Mouse (Mus musculus) forebrain, postnatal 0 days (tissue): ENCODE measurements around the gene Fbxl5. TPM values are rescaled to one million over a fixed set of nuclear protein-coding genes. Genes with fewer than 3 reads are reported as not detected.

Source experiments
- ATAC-seq: fragments of 200-750 bp; cut with Nextera tagmentation; 2 replicates; pipeline ENCODE4 v1.8.0; 2017; ENCODE audit warnings: mild to moderate bottlenecking, moderate library complexity
- DNase-seq: peaks from one replicate; pipeline ENCODE4 v3.0.0-alpha.2; 2015
- H3K27ac ChIP-seq: fragments of 300-500 bp; sonication (generic); 2 replicates; pipeline ENCODE4 v1.5.1; 2014; ENCODE audit warnings: low read depth, mild to moderate bottlenecking, antibody characterized with exemption, low read length, moderate library complexity, mixed read lengths
- H3K27me3 ChIP-seq: fragments of 300-500 bp; sonication (generic); 2 replicates; pipeline ENCODE4 v1.6.1; 2014; ENCODE audit warnings: mild to moderate bottlenecking, low read length, mixed read lengths; ENCODE audit not compliant: insufficient read depth
- H3K36me3 ChIP-seq: fragments of 300-500 bp; sonication (generic); 2 replicates; pipeline ENCODE4 v1.6.1; 2014; ENCODE audit warnings: mild to moderate bottlenecking, moderate library complexity; ENCODE audit not compliant: insufficient read depth
- H3K4me1 ChIP-seq: fragments of 300-500 bp; sonication (generic); 2 replicates; pipeline ENCODE4 v1.6.1; 2014; ENCODE audit warnings: antibody characterized with exemption; ENCODE audit not compliant: insufficient read depth
- H3K4me2 ChIP-seq: fragments of 300-500 bp; sonication (generic); 2 replicates; pipeline ENCODE4 v1.6.1; 2014; ENCODE audit warnings: low read depth, mild to moderate bottlenecking, moderate library complexity
- H3K4me3 ChIP-seq: fragments of 300-500 bp; sonication (generic); 2 replicates; pipeline ENCODE4 v1.5.1; 2014; ENCODE audit warnings: low read depth, low read length, mixed read lengths
- H3K9ac ChIP-seq: fragments of 300-500 bp; sonication (generic); 2 replicates; pipeline ENCODE4 v1.6.1; 2014; ENCODE audit warnings: mild to moderate bottlenecking
- H3K9me3 ChIP-seq: fragments of 300-500 bp; sonication (generic); 2 replicates; pipeline ENCODE4 v1.6.1; 2016; ENCODE audit warnings: low read length
- CTCF ChIP-seq: sonication (generic); IDR thresholded peaks from 2 replicates; pipeline ENCODE4 v1.5.1; 2016; ENCODE audit warnings: antibody characterized with exemption, control low read depth, low read depth
- WGBS: fragments of 180-500 bp; shearing (Covaris S2); extraction: QIAGEN DNeasy Blood & Tissue Kit; methylation state at CpG from one replicate; pipeline ENCODE4 v1.1.7; 2014; 5-methylcytosine and 5-hydroxymethylcytosine counted together
- polyA plus RNA-seq: library from polyadenylated mRNA; unstranded; fragments of >200 nt; fragmentation: Nextera tagmentation; extraction: Ambion mirVana; gene quantifications from 2 replicates; pipeline ENCODE4 v1.2.1, GENCODE M21; 2015
- total RNA-seq: library from RNA; depleted of rRNA; stranded (reverse); fragments of >200 nt; gene quantifications from 2 replicates; pipeline ENCODE4 v1.2.3, GENCODE M21; 2014; rRNA removed

Gene Fbxl5
- total and polyA plus RNA-seq, 2 experiments from 2014 or later, result 77.1 to 132 TPM

DNA sequence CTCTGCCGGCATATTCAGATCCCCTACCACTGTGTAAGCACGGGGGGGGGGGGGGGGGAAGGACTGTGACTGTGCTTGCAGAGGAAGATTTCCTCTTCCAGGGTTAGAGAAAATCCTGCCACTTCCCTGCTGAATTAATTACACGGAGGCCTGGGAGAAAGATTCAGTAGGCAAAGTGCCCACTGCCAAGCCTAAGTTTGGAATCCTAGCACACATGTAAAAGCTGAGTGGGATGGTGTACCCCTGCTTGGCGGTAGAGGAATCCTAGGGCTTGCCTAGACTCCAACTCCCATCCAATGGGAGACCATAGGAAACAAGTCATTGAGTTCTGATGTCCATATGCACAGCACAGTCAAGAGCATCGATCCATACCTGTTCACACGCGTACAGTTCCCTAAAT is 97.6 kb downstream of the Fbxl5 start:
- Histone ChIP-seq H3K27me3 (no peaks in the 10 kb centered on the region), H3K4me1 (no peaks in the 10 kb centered on the region), H3K36me3 (peaks cover 22% of the 10 kb centered on the region), H3K4me2 (no peak overlapping the region), H3K4me3 (no peak overlapping the region), H3K9me3 (no peaks in the 10 kb centered on the region), H3K27ac (no peak overlapping the region), H3K9ac (no peak overlapping the region)
- DNase-seq, result no peak
- WGBS, result 90% methylated on average over 7 of the region's 7 CpGs
- no peak for TF ChIP-seq CTCF
- ATAC-seq, result no peak

DNA sequence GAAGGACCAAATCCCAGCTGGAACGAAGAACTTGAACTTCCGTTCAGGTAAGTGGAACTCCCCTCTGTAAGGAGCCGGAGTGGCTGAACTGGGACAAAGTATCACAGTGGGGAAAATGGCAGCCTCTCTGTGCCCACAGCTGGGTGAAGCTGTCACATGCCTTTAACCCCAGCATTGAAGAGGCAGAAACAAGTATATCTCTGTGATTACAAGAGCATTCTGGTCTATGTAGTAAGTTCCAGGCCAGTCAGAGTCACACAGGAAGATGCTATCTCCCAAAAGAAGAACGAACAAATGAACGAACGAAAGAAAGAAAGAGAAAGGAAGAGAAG is 99.0 kb downstream of the Fbxl5 start:
- Histone ChIP-seq H3K4me2 (no peak overlapping the region), H3K36me3 (peaks cover 34% of the 10 kb centered on the region), H3K27me3 (no peaks in the 10 kb centered on the region), H3K27ac (no peak overlapping the region), H3K4me1 (no peaks in the 10 kb centered on the region), H3K9ac (no peak overlapping the region), H3K4me3 (no peak overlapping the region), H3K9me3 (no peaks in the 10 kb centered on the region)
- no peak for TF ChIP-seq CTCF
- 95% methylated on average over 6 of the region's 6 CpGs for WGBS
- ATAC-seq (no peak), DNase-seq (no peak)

DNA sequence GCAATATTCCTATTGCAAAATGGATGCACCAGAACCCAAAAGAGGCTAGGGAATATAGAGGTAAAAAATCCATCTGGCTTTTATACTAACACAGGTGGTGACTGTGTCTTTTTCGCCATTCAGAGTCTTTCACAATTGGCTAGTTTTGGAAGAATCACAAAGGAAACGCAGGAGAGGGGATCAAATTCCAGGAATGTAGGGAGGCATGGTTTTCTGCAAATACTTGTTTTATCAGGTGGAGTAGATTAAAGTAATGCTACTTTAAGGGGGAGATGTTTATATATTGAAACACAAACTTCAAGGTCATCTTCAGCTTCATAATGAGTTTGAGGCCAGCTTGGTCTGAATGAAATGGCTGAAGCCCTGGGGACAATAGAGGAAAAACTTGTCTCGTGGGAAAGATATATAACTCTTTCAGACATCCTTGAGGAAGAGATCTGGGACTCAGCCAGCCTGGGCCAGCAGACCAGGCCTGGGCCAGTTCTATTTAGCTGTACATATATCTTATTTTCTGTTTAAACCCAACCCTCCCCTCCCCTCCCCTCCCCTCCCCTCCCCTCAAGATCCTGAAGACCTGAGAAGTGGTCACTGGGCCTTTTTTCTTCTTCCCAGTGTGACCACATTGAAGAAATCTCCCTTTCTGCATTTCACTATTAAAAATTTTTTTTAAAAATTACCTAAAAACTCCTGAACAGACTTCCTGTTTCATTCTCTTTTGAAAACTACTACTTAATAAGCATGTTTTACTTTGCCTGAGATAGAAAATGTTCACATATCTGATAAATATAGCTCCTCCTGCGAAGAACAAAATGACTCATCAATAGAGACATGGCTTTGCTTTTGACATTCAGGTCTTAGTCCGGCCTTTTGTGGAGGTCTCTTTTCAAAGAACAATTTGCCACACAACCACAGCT is 99.6 kb downstream of the Fbxl5 start:
- peaks cover 36% of the 10 kb centered on the region for H3K36me3 ChIP-seq
- ATAC-seq (no peak), DNase-seq (no peak)
- H3K4me1 ChIP-seq, result no peaks in the 10 kb centered on the region
- 84% methylated on average over 5 of the region's 5 CpGs for WGBS
- H3K27me3 ChIP-seq, result no peaks in the 10 kb centered on the region
- no peaks in the 10 kb centered on the region for H3K9me3 ChIP-seq
- H3K9ac ChIP-seq, result no peak overlapping the region
- no peak for TF ChIP-seq CTCF
- no peak overlapping the region for H3K27ac ChIP-seq
- H3K4me3 ChIP-seq, result no peak overlapping the region
- H3K4me2 ChIP-seq, result no peak overlapping the region

DNA sequence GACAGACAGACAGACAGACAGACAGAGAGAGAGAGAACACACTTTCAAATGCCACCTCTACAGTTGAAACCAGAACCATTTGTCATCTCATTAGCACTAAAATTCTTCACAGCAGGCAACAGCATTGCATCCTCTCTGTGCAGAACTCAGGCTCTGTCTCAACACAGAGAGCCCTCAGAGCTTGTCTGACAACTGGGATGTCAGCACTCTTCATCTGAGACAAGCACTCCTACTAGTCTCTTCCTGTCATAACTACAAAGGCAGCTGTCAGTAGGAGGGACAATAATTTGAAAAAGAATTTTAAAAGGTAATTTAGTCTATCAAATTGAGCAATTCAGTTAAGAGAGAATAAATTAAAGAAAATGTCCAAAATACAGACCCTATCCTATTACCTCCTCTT is 122.2 kb downstream of the Fbxl5 start:
- TF ChIP-seq CTCF, result no peak
- peaks cover 47% of the 10 kb centered on the region; the same call in 1 of the 2 replicates for H3K36me3 ChIP-seq
- peak; percentile 62; the same call in 1 of the 2 replicates for ATAC-seq
- H3K27ac ChIP-seq, result no peak overlapping the region
- H3K4me2 ChIP-seq, result no peak overlapping the region
- DNase-seq, result no peak
- no peaks in the 10 kb centered on the region for H3K27me3 ChIP-seq
- H3K9ac ChIP-seq, result no peak overlapping the region
- no peak overlapping the region for H3K4me3 ChIP-seq
- no peaks in the 10 kb centered on the region for H3K4me1 ChIP-seq
- no peaks in the 10 kb centered on the region for H3K9me3 ChIP-seq

DNA sequence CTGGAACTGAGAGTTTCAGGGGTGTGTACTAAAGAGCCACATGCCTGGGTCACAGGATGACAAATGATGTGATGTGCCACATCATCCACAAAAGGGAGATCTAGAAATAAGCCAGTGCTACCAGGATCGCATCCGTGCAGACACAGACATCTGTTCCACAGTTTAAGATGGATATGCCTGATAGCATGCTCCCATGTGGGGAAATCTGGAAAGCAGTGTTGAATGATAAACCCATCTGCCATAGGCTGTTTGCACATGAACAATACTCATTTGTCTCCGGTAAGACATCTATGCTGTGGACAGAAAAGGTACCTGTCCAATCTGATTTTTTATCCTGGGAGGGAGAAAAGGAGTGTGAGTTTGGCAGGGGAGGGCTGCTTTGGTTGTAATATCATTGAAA is 124.3 kb downstream of the Fbxl5 start:
- Histone ChIP-seq H3K9me3 (no peaks in the 10 kb centered on the region), H3K27me3 (no peaks in the 10 kb centered on the region), H3K4me1 (no peaks in the 10 kb centered on the region), H3K9ac (no peak overlapping the region), H3K4me3 (no peak overlapping the region), H3K4me2 (no peak overlapping the region), H3K36me3 (peaks cover 34% of the 10 kb centered on the region; the same call in 1 of the 2 replicates), H3K27ac (no peak overlapping the region)
- DNase-seq (no peak), ATAC-seq (0 out of 2 replicates have a peak, but pooled peaks have one; percentile 6)
- WGBS, result 80% methylated on average over 3 of the region's 3 CpGs
- TF ChIP-seq CTCF, result no peak

Other genes with a start within 250 kb of the Fbxl5 start
- 9.4 and 10.2 TPM in 2 replicates for gene Cc2d2a, start 159.3 kb downstream of the Fbxl5 start, total RNA-seq
- 3.2 and 5.6 TPM in 2 replicates for gene Cc2d2a, start 159.3 kb downstream of the Fbxl5 start, polyA plus RNA-seq
- 0.08 and 0.76 TPM in 2 replicates for gene Bst1, start 2.8 kb downstream of the Fbxl5 start, total RNA-seq
- gene Bst1, start 2.8 kb downstream of the Fbxl5 start, polyA plus RNA-seq, result 0.11 TPM in 1 of 2 replicates, not detected in the other
- gene Cd38, start 46.9 kb upstream of the Fbxl5 start, total RNA-seq, result 1.9 and 2.4 TPM in 2 replicates
- gene Cd38, start 46.9 kb upstream of the Fbxl5 start, polyA plus RNA-seq, result 1.9 and 2.3 TPM in 2 replicates
- gene Gm7879, start 91.5 kb upstream of the Fbxl5 start, total RNA-seq, result 0.38 TPM in 1 of 2 replicates, not detected in the other
- not detected in 2 replicates for gene Gm7879, start 91.5 kb upstream of the Fbxl5 start, polyA plus RNA-seq
- gene Fgfbp1, start 160.1 kb upstream of the Fbxl5 start, total RNA-seq, result 9.2 and 12.6 TPM in 2 replicates
- 10.6 and 11.1 TPM in 2 replicates for gene Fgfbp1, start 160.1 kb upstream of the Fbxl5 start, polyA plus RNA-seq